Mouse (Mus musculus): ENCODE measurements around the gene Klf5. TPM values are rescaled to one million over a fixed set of nuclear protein-coding genes. Genes with fewer than 3 reads are reported as not detected.

Klf5 gene
- total RNA-seq (2015) (10.6 and 10.7 TPM in 2 replicates), total RNA-seq (2017) (3.5 and 5.6 TPM in 2 replicates)

GRCm38 (mm10) chr14:99298385-99299021, at the start of gene Klf5:
Gene Klf5, plus strand, starts transcription at chr14:99298691.
- peak; percentile 95 for ATAC-seq (ENCODE audit: poor library complexity, severe bottlenecking)

GRCm38 (mm10) chr14:99262026-99262425, 36.5 kb upstream of the Klf5 start:
- no peak for ATAC-seq (ENCODE audit: poor library complexity, severe bottlenecking)

- peak; percentile 21; the same call in 1 of the 2 replicates for ATAC-seq (ENCODE audit: poor library complexity, severe bottlenecking)
Observed at GRCm38 (mm10) chr14:99263816-99264215, 34.7 kb upstream of the Klf5 start.

- ATAC-seq (ENCODE audit: poor library complexity, severe bottlenecking) = peak; percentile 81
Observed at GRCm38 (mm10) chr14:99265791-99266190, 32.7 kb upstream of the Klf5 start.

- no peak for ATAC-seq (ENCODE audit: poor library complexity, severe bottlenecking)
Observed at GRCm38 (mm10) chr14:99266749-99267148, 31.7 kb upstream of the Klf5 start.

- ATAC-seq (ENCODE audit: poor library complexity, severe bottlenecking) = no peak
Observed at GRCm38 (mm10) chr14:99274056-99274455, 24.4 kb upstream of the Klf5 start.

- no peak for ATAC-seq (ENCODE audit: poor library complexity, severe bottlenecking)
Observed at GRCm38 (mm10) chr14:99275827-99276226, 22.7 kb upstream of the Klf5 start.

- peak; percentile 28 for ATAC-seq (ENCODE audit: poor library complexity, severe bottlenecking)
Observed at GRCm38 (mm10) chr14:99278312-99278711, 20.2 kb upstream of the Klf5 start.

GRCm38 (mm10) chr14:99278763-99279486, 19.6 kb upstream of the Klf5 start:
- ATAC-seq (ENCODE audit: poor library complexity, severe bottlenecking) = peak; percentile 93

- no peak for ATAC-seq (ENCODE audit: poor library complexity, severe bottlenecking)
Observed at GRCm38 (mm10) chr14:99280399-99280798, 18.1 kb upstream of the Klf5 start.

GRCm38 (mm10) chr14:99280825-99281433, 17.6 kb upstream of the Klf5 start:
- no peak for ATAC-seq (ENCODE audit: poor library complexity, severe bottlenecking)

- ATAC-seq (ENCODE audit: poor library complexity, severe bottlenecking) = no peak; the same call in 1 of the 2 replicates
Observed at GRCm38 (mm10) chr14:99285486-99285885, 13.0 kb upstream of the Klf5 start.

- no peak for ATAC-seq (ENCODE audit: poor library complexity, severe bottlenecking)
Observed at GRCm38 (mm10) chr14:99292176-99292575, 6.3 kb upstream of the Klf5 start.

- ATAC-seq (ENCODE audit: poor library complexity, severe bottlenecking) = no peak
Observed at GRCm38 (mm10) chr14:99294424-99294823, 4.1 kb upstream of the Klf5 start.

GRCm38 (mm10) chr14:99295606-99296341, 2.7 kb upstream of the Klf5 start:
- ATAC-seq (ENCODE audit: poor library complexity, severe bottlenecking) = no peak

- peak; percentile 36 for ATAC-seq (ENCODE audit: poor library complexity, severe bottlenecking)
Observed at GRCm38 (mm10) chr14:99299022-99299481, 561 bp downstream of the Klf5 start.

GRCm38 (mm10) chr14:99299701-99300191, 1.3 kb downstream of the Klf5 start:
- no peak for ATAC-seq (ENCODE audit: poor library complexity, severe bottlenecking)

GRCm38 (mm10) chr14:99301472-99301871, 3.0 kb downstream of the Klf5 start:
- no peak for ATAC-seq (ENCODE audit: poor library complexity, severe bottlenecking)

- no peak for ATAC-seq (ENCODE audit: poor library complexity, severe bottlenecking)
Observed at GRCm38 (mm10) chr14:99304387-99304786, 5.9 kb downstream of the Klf5 start.

- ATAC-seq (ENCODE audit: poor library complexity, severe bottlenecking) = no peak
Observed at GRCm38 (mm10) chr14:99304997-99305792, 6.7 kb downstream of the Klf5 start.

Data from megakaryocyte, adult 5-6 weeks (primary cell).